Mouse (Mus musculus) lung, adult 2 months (tissue): ENCODE measurements around the gene Ankrd6. TPM values are rescaled to one million over a fixed set of nuclear protein-coding genes. Genes with fewer than 3 reads are reported as not detected.

Experiments
- DNase-seq: peaks from one replicate; pipeline ENCODE4 v3.0.0; 2022
- H3K4me1 ChIP-seq: fragments of 200-500 bp; 2 replicates; pipeline ENCODE4 v1.6.1; 2011; ENCODE audit warnings: low read length; ENCODE audit not compliant: control insufficient read depth, insufficient read depth
- H3K4me3 ChIP-seq: fragments of 200-500 bp; replicated peaks from 2 replicates; pipeline ENCODE3; 2011; ENCODE audit warnings: low read depth, mild to moderate bottlenecking, control low read depth, low read length; ENCODE audit errors: extremely low read depth
- CTCF ChIP-seq: fragments of 200-500 bp; IDR thresholded peaks from 2 replicates; pipeline ENCODE4 v1.5.1; 2011; ENCODE audit warnings: mild to moderate bottlenecking, low read length, control low read depth; ENCODE audit not compliant: insufficient read depth
- POLR2A ChIP-seq: fragments of 200-500 bp; IDR thresholded peaks from 2 replicates; pipeline ENCODE4 v1.6.1; 2011; ENCODE audit warnings: low read depth, mild to moderate bottlenecking, control low read depth, low read length, borderline replicate concordance; ENCODE audit errors: extremely low read depth
- WGBS: fragments of 180-500 bp; shearing (Covaris S2); methylation state at CpG from one replicate; pipeline ENCODE4 v1.1.7; 2018; 5-methylcytosine and 5-hydroxymethylcytosine counted together
- polyA plus RNA-seq: library from polyadenylated mRNA; depleted of rRNA; stranded (reverse); fragments of >200 nt; gene quantifications from 2 replicates; pipeline ENCODE4 v1.2.3, GENCODE M21; 2012

The Ankrd6 gene
- polyA plus RNA-seq, 1 experiment, result 0.72 TPM

GRCm38 (mm10) chr4:32928692-32929448, 21.8 kb downstream of the Ankrd6 start:
- Histone ChIP-seq H3K4me1 (no peaks in the 10 kb centered on the region), H3K4me3 (no peak overlapping the region)
- DNase-seq, result no peak
- WGBS, result 90% methylated on average over 13 of the region's 13 CpGs
- TF ChIP-seq POLR2A (no peak), CTCF (no peak)

GRCm38 (mm10) chr4:32923891-32924294, 26.7 kb downstream of the Ankrd6 start:
- Histone ChIP-seq H3K4me3 (no peak overlapping the region), H3K4me1 (no peaks in the 10 kb centered on the region)
- 55% methylated on average over 9 of the region's 9 CpGs for WGBS
- DNase-seq, result no peak
- TF ChIP-seq CTCF (no peak), POLR2A (no peak)

- TF ChIP-seq POLR2A (no peak), CTCF (no peak)
- Histone ChIP-seq H3K4me1 (no peaks in the 10 kb centered on the region), H3K4me3 (no peak overlapping the region)
- WGBS, result 29% methylated on average over 10 of the region's 10 CpGs
- no peak for DNase-seq
These were observed 27.2 kb downstream of the Ankrd6 start for GRCm38 (mm10) chr4:32923436-32923835.

- H3K4me3 ChIP-seq, result no peak overlapping the region
- TF ChIP-seq POLR2A (no peak), CTCF (no peak)
- no peaks in the 10 kb centered on the region for H3K4me1 ChIP-seq
- DNase-seq, result no peak
- WGBS, result 94% methylated on average over 1 of the region's 1 CpGs
These were observed 27.8 kb downstream of the Ankrd6 start for GRCm38 (mm10) chr4:32922871-32923270.

GRCm38 (mm10) chr4:32920863-32921262, 29.8 kb downstream of the Ankrd6 start:
- DNase-seq, result no peak
- WGBS, result 68% methylated on average over 7 of the region's 7 CpGs
- Histone ChIP-seq H3K4me1 (peaks cover 3% of the 10 kb centered on the region; the same call in 1 of the 2 replicates), H3K4me3 (no peak overlapping the region)
- TF ChIP-seq POLR2A (no peak), CTCF (no peak)

- no peak for TF ChIP-seq POLR2A
- TF ChIP-seq CTCF, result no peak
- Histone ChIP-seq H3K4me1 (peaks cover 5% of the 10 kb centered on the region), H3K4me3 (no peak overlapping the region)
- 74% methylated on average over 5 of the region's 5 CpGs for WGBS
- no peak for DNase-seq
These were observed 32.1 kb downstream of the Ankrd6 start for GRCm38 (mm10) chr4:32918571-32918970.

GRCm38 (mm10) chr4:32916689-32917385, 33.8 kb downstream of the Ankrd6 start:
- Histone ChIP-seq H3K4me1 (peaks cover 5% of the 10 kb centered on the region), H3K4me3 (no peak overlapping the region)
- WGBS, result 71% methylated on average over 6 of the region's 6 CpGs
- no peak for DNase-seq
- no peak for TF ChIP-seq CTCF
- TF ChIP-seq POLR2A, result no peak

- 23% methylated on average over 8 of the region's 8 CpGs for WGBS
- Histone ChIP-seq H3K4me3 (no peak overlapping the region), H3K4me1 (peaks cover 5% of the 10 kb centered on the region)
- TF ChIP-seq POLR2A (no peak), CTCF (no peak)
- DNase-seq, result no peak
These were observed 34.7 kb downstream of the Ankrd6 start for GRCm38 (mm10) chr4:32915928-32916327.

- DNase-seq, result no peak
- TF ChIP-seq CTCF (no peak), POLR2A (no peak)
- no peaks in the 10 kb centered on the region for H3K4me1 ChIP-seq
- WGBS, result 84% methylated on average over 1 of the region's 1 CpGs
- H3K4me3 ChIP-seq, result no peak overlapping the region
These were observed 40.6 kb downstream of the Ankrd6 start for GRCm38 (mm10) chr4:32909996-32910395.
